Mouse (Mus musculus): ENCODE data around the gene Pym1. TPM values are rescaled to one million over a fixed set of nuclear protein-coding genes. Genes with fewer than 3 reads are reported as not detected.
"Not testable (repeated sequence)": the region's sequence is repeated elsewhere in the genome, so short reads cannot be mapped to it uniquely, and the experiment has no call there.

The Pym1 gene
- total and polyA plus RNA-seq, 3 experiments, result 52.8 to 84.9 (median 75.6) TPM

DNA sequence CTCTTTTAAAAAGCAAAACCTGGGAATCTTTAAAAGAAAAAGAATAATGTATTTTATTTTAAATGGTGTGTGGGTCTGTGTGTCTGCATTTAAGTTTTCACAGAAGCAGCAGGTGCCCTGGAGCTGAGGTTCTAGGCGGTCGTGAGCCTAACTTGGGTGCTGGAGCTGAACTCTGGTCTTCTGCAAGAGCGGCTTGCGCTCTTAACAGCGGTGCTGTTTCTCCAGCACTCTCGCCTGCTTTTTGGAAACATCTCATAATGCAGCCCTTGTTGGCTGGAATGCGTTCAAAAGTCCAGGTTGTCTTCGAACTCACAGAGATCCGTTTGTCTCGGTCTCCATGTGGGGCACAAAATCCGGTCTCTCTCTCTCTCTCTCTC is 42.4 kb upstream of the Pym1 start:
- Histone ChIP-seq H3K36me3 (replicated peaks in 1 of 2; ENCODE audit: control insufficient read depth in 1 of 2, insufficient read depth in 1 of 2, low read length in 1 of 2) (peaks cover 21 to 27% of the 10 kb centered on the region in 2 experiments), H3K27me3 (replicated peaks) (no peaks in the 10 kb centered on the region), H3K4me3 (replicated peaks in 1 of 3; ENCODE audit: low read depth in 2 of 3, low read length in 2 of 3, poor library complexity in 1 of 3) (peak overlapping the region; percentile 40 to 80 (median 45)), H3K79me2 (replicated peaks; ENCODE audit: control insufficient read depth, extremely low read depth, insufficient read depth, poor library complexity, severe bottlenecking) (peaks cover 22% of the 10 kb centered on the region), H3K4me1 (ENCODE audit: control insufficient read depth in 1 of 2, insufficient read depth in 2 of 2) (peaks cover 3 to 40% of the 10 kb centered on the region in 2 experiments; a peak in 3 of 4 replicates), H3K27ac (ENCODE audit: insufficient read depth, low read depth) (no peak overlapping the region), H3K4me2 (ENCODE audit: insufficient read depth, low read depth, poor library complexity, severe bottlenecking) (peak overlapping the region; percentile 91), H3K9me3 (replicated peaks; ENCODE audit: low read length) (no peaks in the 10 kb centered on the region), H3K9ac (ENCODE audit: insufficient read depth, low read depth) (peak overlapping the region; percentile 86)
- DNase-seq (ENCODE audit: extremely low read depth), result no peak
- in situ Hi-C loops (cut with MboI; ENCODE audit: low pct_ligation_motif_present, low pct_unique_long_range_greater_than_20kb, low sequenced_read_pairs) (no loop called here), dilution Hi-C loops (cut with MboI; ENCODE audit: extremely low pct_ligation_motif_present, extremely low pct_unique_long_range_greater_than_20kb, low sequenced_read_pairs) (no loop called here)
- TF ChIP-seq NELFE (IDR thresholded peaks at IDR 0.05; ENCODE audit: low read depth, low read length) (no peak), MYC (IDR thresholded peaks at IDR 0.05; ENCODE audit: low read depth, low read length) (no peak), IRF4 (IDR thresholded peaks at IDR 0.05; ENCODE audit: low read depth, low read length) (no peak), CTCF (conservative IDR thresholded peaks at IDR 0.05 in 1 of 2, IDR thresholded peaks at IDR 0.05 in 1 of 2; ENCODE audit: low read depth in 2 of 2, low read length in 2 of 2) (no peak), POLR2A (IDR thresholded peaks at IDR 0.05; ENCODE audit: low read depth, low read length) (no peak), E2F4 (IDR thresholded peaks at IDR 0.05; ENCODE audit: insufficient replicate concordance, low read depth, low read length) (no peak), JUN (IDR thresholded peaks at IDR 0.05; ENCODE audit: insufficient read depth, low read depth, low read length) (no peak), ETS1 (conservative IDR thresholded peaks at IDR 0.05; ENCODE audit: low read depth, low read length) (no peak), USF2 (conservative IDR thresholded peaks at IDR 0.05; ENCODE audit: low read depth, low read length) (no peak), GABPA (IDR thresholded peaks at IDR 0.05; ENCODE audit: insufficient replicate concordance, low read depth, low read length) (no peak), POLR2AphosphoS2 (IDR thresholded peaks at IDR 0.05; ENCODE audit: low read depth, low read length) (no peak), ELF1 (IDR thresholded peaks at IDR 0.05; ENCODE audit: low read depth, low read length) (no peak), NRF1 (IDR thresholded peaks at IDR 0.05; ENCODE audit: low read depth, low read length) (no peak), SIN3A (IDR thresholded peaks at IDR 0.05; ENCODE audit: low read length) (no peak), BHLHE40 (IDR thresholded peaks at IDR 0.05; ENCODE audit: low read depth, low read length) (no peak)

- H3K27me3 ChIP-seq (replicated peaks); H3K27ac ChIP-seq (ENCODE audit: insufficient read depth, low read depth); H3K4me3 ChIP-seq (replicated peaks in 1 of 3; ENCODE audit: low read depth in 2 of 3, low read length in 2 of 3, poor library complexity in 1 of 3); H3K4me2 ChIP-seq (ENCODE audit: insufficient read depth, low read depth, poor library complexity, severe bottlenecking); DNase-seq (ENCODE audit: extremely low read depth); H3K9me3 ChIP-seq (replicated peaks; ENCODE audit: low read length); dilution Hi-C loops (cut with MboI; ENCODE audit: extremely low pct_ligation_motif_present, extremely low pct_unique_long_range_greater_than_20kb, low sequenced_read_pairs); H3K9ac ChIP-seq (ENCODE audit: insufficient read depth, low read depth); H3K79me2 ChIP-seq (replicated peaks; ENCODE audit: control insufficient read depth, extremely low read depth, insufficient read depth, poor library complexity, severe bottlenecking); in situ Hi-C loops (cut with MboI; ENCODE audit: low pct_ligation_motif_present, low pct_unique_long_range_greater_than_20kb, low sequenced_read_pairs); H3K36me3 ChIP-seq (replicated peaks in 1 of 2; ENCODE audit: control insufficient read depth in 1 of 2, insufficient read depth in 1 of 2, low read length in 1 of 2): not testable (repeated sequence)
- H3K4me1 ChIP-seq (ENCODE audit: control insufficient read depth in 1 of 2, insufficient read depth in 2 of 2), result peaks cover 13 to 30% of the 10 kb centered on the region in 2 experiments
These were observed 36.4 kb upstream of the Pym1 start for GRCm38 (mm10) chr10:128711318-128711717.
